Mouse (Mus musculus) thymus, adult 2 months (tissue): ENCODE measurements around the gene Map2k1.

Source experiments
- CTCF ChIP-seq: fragments of 200-500 bp; IDR thresholded peaks from 2 replicates; pipeline ENCODE4 v1.5.1; 2012; ENCODE audit warnings: mild to moderate bottlenecking, control low read depth, low read length, moderate library complexity, borderline replicate concordance; ENCODE audit not compliant: control insufficient read depth, poor library complexity, insufficient read depth; ENCODE audit errors: extremely low read depth
- POLR2A ChIP-seq: fragments of 200-500 bp; IDR thresholded peaks from 2 replicates; pipeline ENCODE4 v1.6.1; 2012; ENCODE audit warnings: mild to moderate bottlenecking, low read length, control low read depth, moderate library complexity; ENCODE audit not compliant: control insufficient read depth, poor library complexity, insufficient read depth; ENCODE audit errors: extremely low read depth

- TF ChIP-seq POLR2A (no peak), CTCF (no peak)
These were observed 17.4 kb downstream of the Map2k1 start for GRCm38 (mm10) chr9:64236056-64236455.
